Mouse (Mus musculus): ENCODE measurements around the gene Wdr91. TPM values are rescaled to one million over a fixed set of nuclear protein-coding genes. Genes with fewer than 3 reads are reported as not detected.

Wdr91 gene
- 15.0 and 15.5 TPM in 2 replicates for polyA plus RNA-seq (2014; fragmentation: Nextera tagmentation; extraction: Ambion mirVana)

- Histone ChIP-seq H3K4me3 (replicated peaks; ENCODE audit: low read length) (peak within 1 kb of the TSS; percentile 71), H3K9me3 (ENCODE audit: control insufficient read depth, low read length) (no peaks in the 10 kb centered on the region), H3K9ac (peak within 1 kb of the TSS; percentile 76), H3K27ac (peak within 1 kb of the TSS; percentile 89), H3K36me3 (replicated peaks; ENCODE audit: control insufficient read depth, insufficient read depth) (peaks cover 19% of the 10 kb centered on the region), H3K4me1 (replicated peaks; ENCODE audit: control insufficient read depth, insufficient read depth, low read length) (peaks cover 9% of the 10 kb centered on the region; the same call in 1 of the 2 replicates), H3K4me2 (replicated peaks) (peak within 1 kb of the TSS; percentile 66), H3K27me3 (ENCODE audit: control insufficient read depth, insufficient read depth, low read length) (no peaks in the 10 kb centered on the region)
- under 1% methylated on average over 64 of the region's 64 CpGs for WGBS
- ATAC-seq (ENCODE audit: low FRiP score) (peak; percentile 94), DNase-seq (ENCODE audit: low spot score) (peak; percentile 96)
Measured at GRCm38 (mm10) chr6:34910371-34911219, at the start of gene Wdr91. TSS of gene Wdr91 (minus strand) at chr6:34910876.

- ATAC-seq (ENCODE audit: low FRiP score), result no peak
- Histone ChIP-seq H3K27me3 (ENCODE audit: control insufficient read depth, insufficient read depth, low read length) (no peaks in the 10 kb centered on the region), H3K27ac (no peak overlapping the region), H3K4me1 (replicated peaks; ENCODE audit: control insufficient read depth, insufficient read depth, low read length) (no peaks in the 10 kb centered on the region), H3K4me3 (replicated peaks; ENCODE audit: low read length) (no peak overlapping the region), H3K4me2 (replicated peaks) (no peak overlapping the region), H3K9me3 (ENCODE audit: control insufficient read depth, low read length) (no peaks in the 10 kb centered on the region), H3K9ac (no peak overlapping the region), H3K36me3 (replicated peaks; ENCODE audit: control insufficient read depth, insufficient read depth) (no peaks in the 10 kb centered on the region)
- no peak for DNase-seq (ENCODE audit: low spot score)
- WGBS, result 91% methylated on average over 7 of the region's 7 CpGs
Measured at GRCm38 (mm10) chr6:34959131-34959530, 48.5 kb upstream of the Wdr91 start.

GRCm38 (mm10) chr6:34955862-34956241, 45.2 kb upstream of the Wdr91 start:
- ATAC-seq (ENCODE audit: low FRiP score) (no peak), DNase-seq (ENCODE audit: low spot score) (no peak)
- H3K27ac ChIP-seq, result no peak overlapping the region
- no peaks in the 10 kb centered on the region for H3K27me3 ChIP-seq (ENCODE audit: control insufficient read depth, insufficient read depth, low read length)
- no peaks in the 10 kb centered on the region for H3K4me1 ChIP-seq (replicated peaks; ENCODE audit: control insufficient read depth, insufficient read depth, low read length)
- no peak overlapping the region for H3K4me3 ChIP-seq (replicated peaks; ENCODE audit: low read length)
- H3K4me2 ChIP-seq (replicated peaks), result peak overlapping the region; percentile 24
- H3K9ac ChIP-seq, result no peak overlapping the region
- whole genome bisulfite sequencing, result 39% methylated on average over 8 of the region's 8 CpGs
- no peaks in the 10 kb centered on the region for H3K9me3 ChIP-seq (ENCODE audit: control insufficient read depth, low read length)
- no peaks in the 10 kb centered on the region for H3K36me3 ChIP-seq (replicated peaks; ENCODE audit: control insufficient read depth, insufficient read depth)

GRCm38 (mm10) chr6:34954926-34955861, 44.5 kb upstream of the Wdr91 start:
- peak; percentile 28 for DNase-seq (ENCODE audit: low spot score)
- Histone ChIP-seq H3K27ac (no peak overlapping the region), H3K27me3 (ENCODE audit: control insufficient read depth, insufficient read depth, low read length) (no peaks in the 10 kb centered on the region), H3K4me3 (replicated peaks; ENCODE audit: low read length) (no peak overlapping the region), H3K4me1 (replicated peaks; ENCODE audit: control insufficient read depth, insufficient read depth, low read length) (no peaks in the 10 kb centered on the region), H3K9me3 (ENCODE audit: control insufficient read depth, low read length) (no peaks in the 10 kb centered on the region), H3K4me2 (replicated peaks) (peak overlapping the region; percentile 24), H3K36me3 (replicated peaks; ENCODE audit: control insufficient read depth, insufficient read depth) (no peaks in the 10 kb centered on the region), H3K9ac (no peak overlapping the region)
- ATAC-seq (ENCODE audit: low FRiP score), result peak; percentile 70; the same call in 1 of the 2 replicates
- WGBS, result 52% methylated on average over 18 of the region's 18 CpGs

- Histone ChIP-seq H3K4me1 (replicated peaks; ENCODE audit: control insufficient read depth, insufficient read depth, low read length) (no peaks in the 10 kb centered on the region), H3K27me3 (ENCODE audit: control insufficient read depth, insufficient read depth, low read length) (no peaks in the 10 kb centered on the region), H3K9ac (no peak overlapping the region), H3K9me3 (ENCODE audit: control insufficient read depth, low read length) (no peaks in the 10 kb centered on the region), H3K36me3 (replicated peaks; ENCODE audit: control insufficient read depth, insufficient read depth) (no peaks in the 10 kb centered on the region), H3K4me3 (replicated peaks; ENCODE audit: low read length) (no peak overlapping the region), H3K4me2 (replicated peaks) (no peak overlapping the region), H3K27ac (no peak overlapping the region)
- WGBS, result 81% methylated on average over 7 of the region's 7 CpGs
- no peak for ATAC-seq (ENCODE audit: low FRiP score)
- DNase-seq (ENCODE audit: low spot score), result no peak
Measured at GRCm38 (mm10) chr6:34951956-34952667, 41.4 kb upstream of the Wdr91 start.

- H3K36me3 ChIP-seq (replicated peaks; ENCODE audit: control insufficient read depth, insufficient read depth), result no peaks in the 10 kb centered on the region
- no peaks in the 10 kb centered on the region for H3K27me3 ChIP-seq (ENCODE audit: control insufficient read depth, insufficient read depth, low read length)
- 86% methylated on average over 7 of the region's 7 CpGs for WGBS
- DNase-seq (ENCODE audit: low spot score) (no peak), ATAC-seq (ENCODE audit: low FRiP score) (no peak)
- no peaks in the 10 kb centered on the region for H3K9me3 ChIP-seq (ENCODE audit: control insufficient read depth, low read length)
- H3K4me3 ChIP-seq (replicated peaks; ENCODE audit: low read length), result no peak overlapping the region
- H3K4me1 ChIP-seq (replicated peaks; ENCODE audit: control insufficient read depth, insufficient read depth, low read length), result no peaks in the 10 kb centered on the region
- H3K27ac ChIP-seq, result no peak overlapping the region
- H3K4me2 ChIP-seq (replicated peaks), result no peak overlapping the region
- H3K9ac ChIP-seq, result no peak overlapping the region
Measured at GRCm38 (mm10) chr6:34951518-34951917, 40.8 kb upstream of the Wdr91 start.

- Histone ChIP-seq H3K9me3 (ENCODE audit: control insufficient read depth, low read length) (no peaks in the 10 kb centered on the region), H3K36me3 (replicated peaks; ENCODE audit: control insufficient read depth, insufficient read depth) (no peaks in the 10 kb centered on the region), H3K27ac (no peak overlapping the region), H3K4me1 (replicated peaks; ENCODE audit: control insufficient read depth, insufficient read depth, low read length) (no peaks in the 10 kb centered on the region), H3K4me3 (replicated peaks; ENCODE audit: low read length) (no peak overlapping the region), H3K27me3 (ENCODE audit: control insufficient read depth, insufficient read depth, low read length) (no peaks in the 10 kb centered on the region), H3K9ac (no peak overlapping the region), H3K4me2 (replicated peaks) (peak overlapping the region; percentile 42)
- ATAC-seq (ENCODE audit: low FRiP score) (peak; percentile 40; the same call in 1 of the 2 replicates), DNase-seq (ENCODE audit: low spot score) (no peak)
- 22% methylated on average over 11 of the region's 11 CpGs for WGBS
Measured at GRCm38 (mm10) chr6:34948461-34948860, 37.8 kb upstream of the Wdr91 start.

- no peak for DNase-seq (ENCODE audit: low spot score)
- no peaks in the 10 kb centered on the region for H3K36me3 ChIP-seq (replicated peaks; ENCODE audit: control insufficient read depth, insufficient read depth)
- H3K4me3 ChIP-seq (replicated peaks; ENCODE audit: low read length), result no peak overlapping the region
- H3K27me3 ChIP-seq (ENCODE audit: control insufficient read depth, insufficient read depth, low read length), result no peaks in the 10 kb centered on the region
- no peak overlapping the region for H3K27ac ChIP-seq
- H3K4me1 ChIP-seq (replicated peaks; ENCODE audit: control insufficient read depth, insufficient read depth, low read length), result no peaks in the 10 kb centered on the region
- H3K9me3 ChIP-seq (ENCODE audit: control insufficient read depth, low read length), result no peaks in the 10 kb centered on the region
- WGBS, result 92% methylated on average over 1 of the region's 1 CpGs
- no peak for ATAC-seq (ENCODE audit: low FRiP score)
- H3K4me2 ChIP-seq (replicated peaks), result no peak overlapping the region
- no peak overlapping the region for H3K9ac ChIP-seq
Measured at GRCm38 (mm10) chr6:34946486-34947079, 35.9 kb upstream of the Wdr91 start.
